Mouse (Mus musculus) left cerebral cortex, postnatal 14 days (tissue): Measurements from ENCODE around the gene Pax8. TPM values are rescaled to one million over a fixed set of nuclear protein-coding genes. Genes with fewer than 3 reads are reported as not detected.
A peak's percentile ranks its signal among the peaks of the same experiment; 100 is the strongest.

Source experiments
- DNase-seq, 2 experiments: peaks; one replicate each; pipeline ENCODE4 v3.0.0; 2021 to 2022; ENCODE audit warnings: low spot score in 2 of 2, mixed read lengths in 1 of 2
- intact Hi-C: fragments of 180-260 bp; cut with DNase I; formaldehyde crosslinking; loops from one replicate; pipeline ENCODE4 v1.15.1; 2025
- total RNA-seq, 2 experiments: library from RNA; stranded (reverse); gene quantifications; 2 replicates each; pipeline ENCODE4 v1.2.3; 2021

Gene Pax8
- total RNA-seq, 2 experiments from 2014 or later: not detected

GRCm38 (mm10) chr2:24422815-24423214 lies 52.6 kb downstream of the Pax8 start:
- intact Hi-C loops: no loop called here
- DNase-seq: no peak

DNA sequence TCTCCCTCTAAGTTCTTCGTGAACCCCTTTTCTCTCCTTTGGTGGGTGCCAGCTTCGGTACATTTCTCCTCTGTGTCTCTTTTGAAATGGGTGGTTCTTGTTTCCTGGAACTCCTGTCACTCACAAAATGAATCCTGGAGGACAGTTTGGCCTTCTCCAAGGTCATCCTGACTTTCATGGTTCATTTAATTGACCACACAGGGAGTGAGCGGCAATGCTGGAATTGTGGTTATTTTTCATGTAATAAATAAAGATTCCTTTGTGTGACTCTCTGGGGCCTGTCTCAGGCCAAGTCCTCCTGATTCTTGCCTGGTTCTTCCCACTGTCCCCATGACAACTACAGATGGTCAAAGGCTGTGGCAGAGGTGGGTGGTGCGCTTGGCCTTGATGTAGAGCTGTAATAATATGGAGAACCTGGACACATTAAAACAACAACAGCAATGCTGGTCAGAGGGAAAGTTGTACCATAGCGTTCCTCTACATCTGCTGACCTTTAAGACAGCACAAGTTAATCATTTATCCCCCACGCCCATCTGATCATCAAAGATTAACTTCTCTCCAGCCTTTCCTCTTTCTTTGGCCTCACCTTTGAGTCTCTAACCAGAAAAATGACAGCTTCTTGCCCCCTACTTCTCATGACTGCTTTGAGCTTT lies 54.1 kb downstream of the Pax8 start:
- no peak for DNase-seq
- intact Hi-C loops: no loop called here

DNA sequence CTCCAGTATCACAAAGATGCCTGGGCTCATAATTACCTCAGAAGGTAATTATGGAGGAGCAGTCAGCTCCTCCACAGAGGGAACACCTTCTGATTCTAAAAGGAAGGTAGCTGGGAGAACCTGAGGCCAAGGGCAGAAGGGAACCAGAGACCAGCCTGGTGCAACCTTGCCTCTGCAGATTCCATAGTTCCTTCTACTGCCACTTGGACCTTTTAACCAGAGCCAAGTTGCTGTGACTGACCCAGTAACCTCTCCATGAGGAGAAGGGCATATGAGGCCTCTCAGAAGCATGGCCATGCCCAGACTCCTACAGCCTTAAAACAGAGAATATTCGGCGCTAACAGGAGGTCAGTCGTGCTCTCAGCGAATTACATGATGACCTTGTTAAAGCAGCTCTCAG lies 57.8 kb downstream of the Pax8 start:
- no peak for DNase-seq
- intact Hi-C loops: no loop called here

DNA sequence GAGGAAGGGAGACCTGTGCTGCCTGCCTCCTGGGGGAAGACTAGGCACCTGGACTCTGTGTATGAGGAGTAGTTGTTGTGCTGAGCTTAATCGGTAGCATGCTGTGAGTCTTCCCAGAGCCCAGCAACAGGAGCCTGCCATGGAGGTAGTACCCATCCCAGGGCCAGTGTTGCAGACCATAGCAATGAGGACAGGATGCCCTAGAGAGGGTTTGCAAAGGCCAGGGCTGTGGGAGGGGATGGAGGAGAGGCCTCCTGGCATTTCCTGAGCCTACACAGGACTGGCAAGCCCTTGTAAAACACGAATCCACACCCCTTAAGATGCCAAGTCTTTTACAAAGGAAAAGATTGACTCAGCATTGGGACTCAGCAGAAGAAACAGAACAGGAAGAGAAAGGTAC lies 58.3 kb downstream of the Pax8 start:
- intact Hi-C loops: no loop called here

GRCm38 (mm10) chr2:24416668-24417067 lies 58.7 kb downstream of the Pax8 start:
- intact Hi-C loops: no loop called here
- DNase-seq: no peak

More for the DNA sequence above, 58.3 kb downstream of the Pax8 start:
- DNase-seq: no peak

GRCm38 (mm10) chr2:24413677-24414076 lies 61.7 kb downstream of the Pax8 start:
- DNase-seq: no peak
- intact Hi-C loops: no loop called here

GRCm38 (mm10) chr2:24413172-24413571 lies 62.2 kb downstream of the Pax8 start:
- intact Hi-C loops: no loop called here

GRCm38 (mm10) chr2:24409166-24409565 lies 66.2 kb downstream of the Pax8 start:
- intact Hi-C loops: loop anchor here (1.0 to 10.0 kb wide), 3 partner anchors 112 to 346 kb away; no protein-coding TSS in a partner anchor
- DNase-seq: peak; percentile 39 to 71

More at GRCm38 (mm10) chr2:24413172-24413571, 62.2 kb downstream of the Pax8 start:
- no peak for DNase-seq

DNA sequence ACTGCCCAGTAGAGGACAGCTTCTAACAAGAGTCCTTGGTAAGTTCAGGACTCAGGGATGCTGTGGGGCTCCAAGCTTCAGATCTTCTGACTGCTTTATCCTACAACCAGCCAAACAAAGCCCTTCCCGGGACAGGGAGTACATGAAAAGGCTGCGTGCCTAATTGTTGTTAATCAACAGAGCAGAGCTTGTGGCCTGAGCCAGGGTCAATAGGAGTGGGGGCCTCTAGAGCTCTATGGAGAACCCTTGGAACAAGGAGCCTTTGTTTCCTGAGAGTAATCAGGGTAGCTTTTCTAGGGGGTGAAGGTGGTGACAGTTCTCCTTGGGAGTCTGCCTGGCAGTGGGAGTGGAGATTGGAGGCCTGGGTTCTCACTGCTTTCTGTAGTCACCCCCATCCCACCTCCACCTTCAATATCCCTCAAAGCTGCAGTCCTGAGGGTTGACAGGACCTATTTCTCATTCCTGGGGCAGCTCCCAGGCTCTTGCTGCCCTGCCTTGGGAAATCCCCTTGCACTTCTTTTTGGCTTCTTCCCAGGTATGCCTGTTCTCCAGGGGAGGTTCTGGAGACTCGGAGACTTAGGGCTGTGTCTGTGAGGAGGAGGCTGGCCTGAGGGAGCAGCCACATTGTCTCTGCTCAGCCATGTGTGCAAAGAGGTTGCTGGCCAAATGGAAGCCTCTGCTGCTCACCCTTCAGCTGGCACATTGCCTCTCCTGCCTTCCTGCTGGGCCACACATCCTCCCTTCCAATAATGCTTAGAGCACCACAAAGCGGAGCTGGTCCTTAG lies 67.5 kb downstream of the Pax8 start:
- peak in 1 of 2 experiments; percentile 20 for DNase-seq
- intact Hi-C loops: loop anchor here (5.0 to 10.0 kb wide), 2 partner anchors 111 to 347 kb away; no protein-coding TSS in a partner anchor

DNA sequence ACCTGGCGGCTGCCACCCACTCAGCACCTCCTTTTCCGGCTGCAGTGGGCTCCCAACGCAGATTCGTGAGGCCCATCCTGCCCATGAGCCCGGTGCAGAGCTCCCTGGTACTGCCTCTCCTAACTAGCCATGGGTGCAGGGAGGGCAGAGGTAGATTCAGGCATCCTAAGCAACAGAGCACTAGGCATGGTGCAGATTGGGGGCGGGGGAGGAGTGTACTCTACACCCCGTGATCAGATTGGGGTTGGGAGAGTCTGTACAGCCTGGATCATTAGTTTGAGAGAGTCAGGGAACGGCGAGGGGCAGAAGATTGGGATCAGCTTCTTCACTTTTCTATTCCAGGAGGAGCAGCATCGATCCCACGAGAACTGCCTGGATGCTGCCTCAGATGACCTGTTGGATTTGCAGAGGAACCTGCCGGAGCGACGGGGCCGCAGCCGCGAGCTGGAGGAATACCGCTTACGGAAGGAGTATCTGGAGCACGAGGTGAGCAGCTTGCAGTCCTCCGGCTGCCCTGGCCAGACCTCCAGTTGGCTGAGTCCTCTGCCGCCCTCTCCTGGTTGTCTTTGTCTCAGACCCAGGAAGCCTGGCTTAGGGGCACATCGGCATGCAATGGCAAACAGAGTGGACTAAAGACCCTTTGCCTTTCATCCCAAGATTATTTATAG lies 69.9 kb downstream of the Pax8 start:
- DNase-seq: peak; percentile 52 to 69
- intact Hi-C loops: loop anchor here (2.0 to 10.0 kb wide), 3 partner anchors 49 to 349 kb away; no protein-coding TSS in a partner anchor

DNA sequence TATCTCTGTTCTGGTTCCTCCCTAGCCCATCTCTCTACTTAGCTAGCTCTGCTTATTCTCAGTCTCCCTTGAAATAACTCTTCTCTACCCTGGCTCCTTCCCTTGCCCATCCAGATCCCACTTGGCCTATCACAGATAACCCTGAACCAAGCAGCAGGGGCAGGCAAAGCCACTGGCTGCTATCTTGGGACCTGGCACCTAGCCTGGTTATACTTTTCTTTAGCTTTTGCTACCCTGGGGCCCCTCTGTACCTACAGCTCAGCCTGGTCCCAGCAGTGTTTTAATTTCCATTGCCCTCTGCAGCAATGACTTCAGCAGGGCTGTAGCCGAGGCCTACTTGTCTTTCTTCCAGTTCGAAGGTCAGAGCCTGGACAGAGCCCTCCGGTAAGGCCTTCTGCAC lies 74.7 kb downstream of the Pax8 start:
- intact Hi-C loops: loop anchor here (10.0 kb wide), 1 partner anchor 354 kb away; no protein-coding TSS in a partner anchor
- no peak for DNase-seq

DNA sequence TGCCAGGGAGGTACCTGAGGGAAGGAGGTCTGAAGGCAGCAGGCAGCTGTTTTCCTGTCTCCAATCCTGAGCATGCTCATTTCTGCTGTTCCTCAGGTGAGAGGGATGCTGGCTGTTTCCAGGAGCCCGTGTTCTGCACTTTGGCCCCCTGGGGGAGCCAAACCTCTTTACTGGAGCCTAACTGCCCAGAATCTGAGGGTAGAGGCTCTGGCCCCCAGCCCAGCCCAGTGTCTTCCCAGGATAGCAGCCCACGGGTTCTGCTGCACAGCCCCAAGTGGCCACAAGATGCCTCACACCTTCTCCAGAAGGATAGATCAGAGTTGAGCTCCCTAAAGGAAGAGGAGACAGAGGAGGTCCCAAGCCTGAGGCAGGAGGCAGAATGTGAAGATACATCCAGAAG lies 78.3 kb downstream of the Pax8 start:
- intact Hi-C loops: no loop called here
- DNase-seq: no peak

- intact Hi-C loops: no loop called here
- no peak for DNase-seq
Observed at GRCm38 (mm10) chr2:24393251-24393650, 82.1 kb downstream of the Pax8 start.

- intact Hi-C loops: no loop called here
- DNase-seq: peak; percentile 56 to 74
Observed at GRCm38 (mm10) chr2:24387361-24388283, 87.8 kb downstream of the Pax8 start.

GRCm38 (mm10) chr2:24386964-24387320 lies 88.5 kb downstream of the Pax8 start:
- no peak for DNase-seq
- intact Hi-C loops: no loop called here

DNA sequence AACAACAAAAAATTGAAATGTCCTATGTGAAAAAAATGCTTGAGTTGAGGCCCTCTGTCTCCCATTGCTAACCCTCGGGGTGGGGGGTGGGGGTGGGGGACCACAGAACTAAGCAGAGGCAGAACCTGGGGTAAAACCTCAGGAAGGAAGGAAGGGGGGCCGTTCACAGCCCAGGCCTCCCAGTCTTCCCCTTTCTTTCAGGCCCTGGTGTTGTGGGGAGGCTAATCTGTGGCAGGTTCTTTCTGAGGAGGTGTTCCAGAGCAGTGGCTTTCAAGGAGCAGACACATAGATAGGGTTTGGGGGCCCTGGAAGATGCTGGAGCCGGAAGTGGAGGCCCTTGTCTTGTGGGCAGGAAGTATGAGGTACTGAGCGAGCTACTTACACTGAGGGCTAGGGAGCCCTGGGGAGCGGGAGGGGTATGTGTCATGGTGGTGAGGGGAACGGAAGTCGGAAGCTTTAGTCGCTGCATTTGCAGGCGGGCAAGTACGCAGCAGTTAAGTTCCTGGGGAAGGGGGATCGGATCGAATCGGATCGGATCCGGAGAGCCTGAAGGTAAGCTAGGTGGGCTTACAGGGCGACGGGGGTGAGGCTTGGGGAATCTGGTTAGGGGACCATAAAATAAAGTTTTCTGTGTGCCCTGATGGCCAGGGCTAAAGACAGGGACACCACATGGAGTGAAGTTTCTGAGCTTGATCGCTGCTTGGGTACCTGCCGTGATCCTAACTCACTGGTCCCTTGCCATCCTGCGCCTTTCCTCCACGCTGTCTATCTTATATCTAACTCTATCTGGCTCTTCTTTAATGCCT lies 89.0 kb downstream of the Pax8 start:
- intact Hi-C loops: no loop called here
- no peak for DNase-seq

DNA sequence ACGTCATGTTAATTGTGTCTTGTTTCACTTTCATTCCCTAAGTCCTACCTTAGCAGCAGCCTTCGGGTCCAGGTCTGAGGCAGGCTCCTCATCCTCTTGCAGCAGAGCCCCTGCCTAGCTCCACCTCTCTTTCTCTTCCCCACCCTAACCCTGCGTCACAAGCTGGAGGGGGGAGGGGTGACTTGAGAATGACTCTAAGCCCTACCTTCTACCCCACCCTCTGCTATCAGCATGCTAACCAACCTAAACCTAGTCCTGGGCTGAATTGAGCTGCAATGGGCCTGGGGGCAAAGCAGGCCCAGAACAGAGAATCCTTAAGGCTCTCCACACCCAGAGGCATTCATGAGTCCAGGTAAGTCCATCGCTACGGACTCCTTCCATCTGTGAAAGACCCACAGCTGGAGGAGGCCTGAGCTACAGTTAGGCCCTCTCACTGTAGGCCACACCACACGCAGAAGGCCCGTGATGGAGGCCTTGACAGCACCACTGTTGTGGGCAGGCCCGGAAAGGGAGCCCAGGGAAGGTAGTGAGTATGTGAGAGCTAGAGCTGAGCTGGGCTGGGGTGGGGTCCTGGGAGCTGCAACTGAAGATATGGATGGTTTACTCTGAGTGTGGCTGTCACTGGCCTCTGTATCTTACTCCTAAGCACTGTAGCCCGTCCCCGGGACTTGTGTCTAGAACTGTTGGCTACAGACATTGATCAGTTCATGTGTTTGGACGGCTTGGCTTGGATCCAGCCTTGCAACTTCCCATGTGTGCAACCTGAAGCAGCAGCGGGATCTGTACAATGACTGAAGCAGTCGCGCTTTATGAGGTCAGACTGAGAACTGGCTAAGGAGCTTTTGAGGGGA lies 90.1 kb downstream of the Pax8 start:
- intact Hi-C loops: no loop called here
- DNase-seq: no peak

- intact Hi-C loops: no loop called here
- no peak for DNase-seq
Observed at GRCm38 (mm10) chr2:24384393-24384792, 91.0 kb downstream of the Pax8 start.
